Mouse (Mus musculus): Measurements from ENCODE around the gene Ift81.

- TF ChIP-seq CTCF (IDR thresholded peaks at IDR 0.05; ENCODE audit: insufficient read depth, low read depth, low read length) (no peak), POLR2A (IDR thresholded peaks at IDR 0.05; ENCODE audit: insufficient read depth, low read depth, low read length) (no peak)
Measured at GRCm38 (mm10) chr5:122662501-122662900, 48.2 kb upstream of the Ift81 start.

Measured in olfactory bulb, adult 2 months (tissue).